Mouse (Mus musculus): Measurements from ENCODE around the gene Il18.

DNA sequence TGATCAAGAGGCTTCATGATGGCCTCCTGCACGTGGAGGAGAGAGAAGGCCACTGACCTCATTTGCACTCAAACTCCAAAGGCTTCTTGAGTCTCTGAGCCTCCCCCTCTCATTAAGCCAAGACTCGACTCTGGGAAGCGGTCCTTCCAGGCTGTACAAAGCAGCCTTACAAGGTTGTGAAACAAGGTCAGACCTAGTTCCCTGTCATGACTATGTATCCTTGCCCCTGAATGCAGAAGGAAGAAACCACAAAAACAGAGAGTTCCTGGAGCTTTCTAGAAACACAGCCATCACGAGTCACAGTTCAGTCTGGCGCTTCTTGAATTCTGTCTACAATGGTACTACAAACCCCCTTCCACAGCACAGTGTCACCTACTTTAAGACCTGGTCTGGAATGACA, 32.1 kb upstream of the Il18 start:
- no peak for TF ChIP-seq CTCF (IDR thresholded peaks at IDR 0.05; ENCODE audit: borderline replicate concordance, insufficient read depth, low read length)
- TF ChIP-seq POLR2A (IDR thresholded peaks at IDR 0.05; ENCODE audit: low read depth, low read length) = no peak

Measured in embryonic fibroblast, embryonic 13.5 days (primary cell).